Mouse (Mus musculus): ENCODE data around the gene Schip1. TPM values are rescaled to one million over a fixed set of nuclear protein-coding genes. Genes with fewer than 3 reads are reported as not detected.

The Schip1 gene
- polyA plus RNA-seq, 1 experiment from 2014 or later = 152 TPM

DNA sequence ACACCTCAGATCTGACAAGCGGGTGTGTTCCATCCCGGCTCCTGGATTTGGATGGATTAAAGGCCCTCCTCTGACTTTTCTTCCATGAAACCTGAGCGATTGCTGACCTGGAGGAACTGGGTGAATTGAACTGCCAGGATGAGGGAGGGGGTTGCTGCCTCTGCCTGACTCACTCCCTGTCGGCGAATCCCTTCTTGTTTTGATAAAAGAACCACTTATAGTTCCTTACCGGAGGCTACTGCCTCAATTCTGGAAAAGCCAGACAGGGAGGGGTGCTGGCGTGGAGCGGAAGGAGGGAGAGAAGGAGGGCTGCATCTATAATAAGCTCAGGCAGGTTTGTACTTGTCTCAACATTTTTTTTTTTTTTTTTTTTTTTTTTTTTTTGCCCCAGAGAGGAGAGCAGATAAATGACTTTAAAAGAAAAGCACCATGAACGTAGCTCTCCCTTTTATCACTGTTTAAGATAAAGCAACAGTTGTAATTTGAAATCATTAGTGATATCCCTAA is 431.2 kb downstream of the Schip1 start:
- no peaks in the 10 kb centered on the region for H3K9me3 ChIP-seq (ENCODE audit: control insufficient read depth, low read length)
- H3K4me1 ChIP-seq (ENCODE audit: control insufficient read depth, insufficient read depth, low read length) = peaks cover 12% of the 10 kb centered on the region; the same call in 1 of the 2 replicates
- WGBS = under 1% methylated on average over 9 of the region's 9 CpGs
- peak overlapping the region; percentile 66 for H3K4me3 ChIP-seq (replicated peaks; ENCODE audit: low read depth, low read length)
- peak overlapping the region; percentile 60; the same call in 1 of the 2 replicates for H3K9ac ChIP-seq (replicated peaks; ENCODE audit: low read length)
- H3K4me2 ChIP-seq (ENCODE audit: low read length) = peak overlapping the region; percentile 99
- H3K27ac ChIP-seq (replicated peaks; ENCODE audit: low read depth, low read length) = 0 out of 2 replicates have a peak overlapping the region, but pooled peaks have one; percentile 61
- ATAC-seq (ENCODE audit: low FRiP score, low TSS enrichment) (no peak; the same call in 1 of the 2 replicates), DNase-seq (peak; percentile 65)
- H3K36me3 ChIP-seq (ENCODE audit: control insufficient read depth, insufficient read depth, low read length) = no peaks in the 10 kb centered on the region
- peaks cover 11% of the 10 kb centered on the region; the same call in 1 of the 2 replicates for H3K27me3 ChIP-seq (ENCODE audit: control insufficient read depth, insufficient read depth, low read length)

DNA sequence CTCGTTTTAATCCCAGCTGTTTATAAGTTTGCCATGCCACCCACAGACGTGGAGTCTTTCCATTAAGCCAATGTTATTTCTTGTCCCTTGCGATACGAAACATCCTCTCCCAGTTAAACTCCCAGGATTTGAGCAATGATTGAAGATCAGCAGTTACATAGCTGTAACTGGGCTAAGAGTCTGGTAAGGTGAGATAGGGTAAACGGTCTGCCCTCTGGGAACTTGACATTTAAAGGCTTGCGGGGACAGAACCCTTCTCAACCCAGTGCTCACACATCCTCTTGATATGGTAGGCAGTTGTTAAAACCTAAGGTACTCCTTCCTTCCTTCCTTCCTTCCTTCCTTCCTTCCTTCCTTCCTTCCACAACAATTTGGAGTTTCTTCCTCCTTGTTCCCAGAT is 431.9 kb downstream of the Schip1 start:
- no peaks in the 10 kb centered on the region for H3K9me3 ChIP-seq (ENCODE audit: control insufficient read depth, low read length)
- 64% methylated on average over 6 of the region's 6 CpGs for WGBS
- no peak overlapping the region for H3K27ac ChIP-seq (replicated peaks; ENCODE audit: low read depth, low read length)
- no peak for DNase-seq
- peaks cover 12% of the 10 kb centered on the region; the same call in 1 of the 2 replicates for H3K4me1 ChIP-seq (ENCODE audit: control insufficient read depth, insufficient read depth, low read length)
- no peak for ATAC-seq (ENCODE audit: low FRiP score, low TSS enrichment)
- peak overlapping the region; percentile 99 for H3K4me2 ChIP-seq (ENCODE audit: low read length)
- H3K36me3 ChIP-seq (ENCODE audit: control insufficient read depth, insufficient read depth, low read length) = no peaks in the 10 kb centered on the region
- peaks cover 11% of the 10 kb centered on the region; the same call in 1 of the 2 replicates for H3K27me3 ChIP-seq (ENCODE audit: control insufficient read depth, insufficient read depth, low read length)
- no peak overlapping the region for H3K9ac ChIP-seq (replicated peaks; ENCODE audit: low read length)
- peak overlapping the region; percentile 66; the same call in 1 of the 2 replicates for H3K4me3 ChIP-seq (replicated peaks; ENCODE audit: low read depth, low read length)

DNA sequence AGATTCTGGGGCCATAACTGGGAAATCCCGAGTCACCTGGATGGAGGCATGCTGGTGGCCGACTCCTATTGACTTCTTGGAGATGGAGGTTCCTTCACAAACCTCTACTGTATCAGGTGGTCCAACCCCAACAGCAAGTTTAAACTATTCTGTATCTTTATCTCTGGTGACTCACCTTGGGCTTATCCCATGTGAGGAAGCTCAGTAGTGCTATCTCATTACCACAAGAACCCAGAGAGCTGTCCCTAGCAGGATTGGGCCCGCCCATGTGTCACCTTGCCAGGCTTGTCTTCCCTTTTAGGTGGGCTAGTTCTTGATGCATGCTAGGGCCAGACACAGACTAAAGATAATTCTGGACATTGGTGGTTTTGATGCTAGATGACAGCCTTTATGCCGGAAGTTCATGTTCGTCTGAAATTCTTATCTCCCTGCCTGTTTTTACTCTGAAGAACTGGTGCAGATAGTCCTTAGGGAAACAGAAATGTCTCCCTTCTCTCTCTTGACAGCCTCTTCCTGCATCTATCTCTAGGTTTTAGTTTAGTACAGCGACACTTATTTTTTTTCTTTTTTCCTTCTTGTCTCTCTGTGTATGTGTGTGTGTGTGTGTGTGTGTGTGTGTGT is 435.0 kb downstream of the Schip1 start:
- no peak overlapping the region for H3K4me3 ChIP-seq (replicated peaks; ENCODE audit: low read depth, low read length)
- DNase-seq = no peak
- H3K9me3 ChIP-seq (ENCODE audit: control insufficient read depth, low read length) = no peaks in the 10 kb centered on the region
- peaks cover 9% of the 10 kb centered on the region; the same call in 1 of the 2 replicates for H3K4me1 ChIP-seq (ENCODE audit: control insufficient read depth, insufficient read depth, low read length)
- H3K27ac ChIP-seq (replicated peaks; ENCODE audit: low read depth, low read length) = no peak overlapping the region
- H3K4me2 ChIP-seq (ENCODE audit: low read length) = no peak overlapping the region
- H3K27me3 ChIP-seq (ENCODE audit: control insufficient read depth, insufficient read depth, low read length) = no peaks in the 10 kb centered on the region
- ATAC-seq (ENCODE audit: low FRiP score, low TSS enrichment) = no peak
- 90% methylated on average over 6 of the region's 6 CpGs for WGBS
- no peaks in the 10 kb centered on the region for H3K36me3 ChIP-seq (ENCODE audit: control insufficient read depth, insufficient read depth, low read length)
- H3K9ac ChIP-seq (replicated peaks; ENCODE audit: low read length) = no peak overlapping the region

DNA sequence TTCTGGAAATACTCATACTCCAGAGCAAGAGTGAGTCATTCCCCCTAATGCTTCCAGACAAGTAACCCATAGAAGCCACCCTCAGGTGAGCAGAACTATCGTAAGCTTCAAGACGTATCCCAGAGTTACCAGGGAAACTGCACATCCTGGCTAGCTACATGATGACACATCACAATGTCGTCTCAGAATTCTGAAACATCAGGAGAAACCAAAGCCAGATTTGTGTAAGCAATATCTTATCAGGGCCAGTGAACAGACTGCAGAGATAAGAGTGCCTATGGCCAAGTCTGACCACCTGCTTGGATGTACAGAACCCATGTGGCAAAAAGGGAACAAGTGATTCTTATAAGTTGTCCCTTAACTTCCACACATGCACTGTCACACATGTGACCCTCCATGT is 440.2 kb downstream of the Schip1 start:
- Histone ChIP-seq H3K9ac (replicated peaks; ENCODE audit: low read length) (no peak overlapping the region), H3K27me3 (ENCODE audit: control insufficient read depth, insufficient read depth, low read length) (no peaks in the 10 kb centered on the region), H3K9me3 (ENCODE audit: control insufficient read depth, low read length) (no peaks in the 10 kb centered on the region), H3K27ac (replicated peaks; ENCODE audit: low read depth, low read length) (no peak overlapping the region), H3K4me3 (replicated peaks; ENCODE audit: low read depth, low read length) (no peak overlapping the region), H3K36me3 (ENCODE audit: control insufficient read depth, insufficient read depth, low read length) (no peaks in the 10 kb centered on the region), H3K4me2 (ENCODE audit: low read length) (no peak overlapping the region), H3K4me1 (ENCODE audit: control insufficient read depth, insufficient read depth, low read length) (no peaks in the 10 kb centered on the region)
- ATAC-seq (ENCODE audit: low FRiP score, low TSS enrichment) = no peak
- DNase-seq = no peak
- 91% methylated on average over 3 of the region's 3 CpGs for WGBS

DNA sequence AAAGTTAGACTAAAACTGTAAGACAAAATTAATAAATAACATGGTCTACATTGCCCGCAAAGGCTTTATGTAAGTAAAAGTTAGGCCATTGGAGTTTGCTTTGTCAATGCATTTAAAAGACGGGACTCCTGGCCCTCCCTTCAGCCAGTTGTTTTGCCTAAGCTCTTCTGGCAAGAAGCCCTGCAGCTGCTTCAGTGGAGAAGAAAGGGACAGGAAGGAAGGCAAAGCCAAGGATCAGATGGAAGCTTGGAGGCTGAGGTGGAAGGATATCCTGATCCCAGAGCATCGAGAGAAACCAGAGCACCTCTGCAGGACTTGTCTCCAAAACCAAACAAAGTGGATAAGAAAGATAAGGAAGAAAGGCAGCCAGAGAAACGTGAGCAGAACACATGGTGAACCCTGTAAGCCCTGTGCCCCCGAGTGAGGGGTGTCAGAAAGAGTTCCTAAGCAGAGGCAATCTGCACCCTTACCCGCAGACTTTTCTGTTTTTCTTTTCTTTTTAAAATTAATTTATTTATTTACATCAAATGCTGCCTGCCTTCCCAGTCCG is 442.2 kb downstream of the Schip1 start:
- Histone ChIP-seq H3K4me3 (replicated peaks; ENCODE audit: low read depth, low read length) (no peak overlapping the region), H3K9ac (replicated peaks; ENCODE audit: low read length) (no peak overlapping the region), H3K4me1 (ENCODE audit: control insufficient read depth, insufficient read depth, low read length) (no peaks in the 10 kb centered on the region), H3K27ac (replicated peaks; ENCODE audit: low read depth, low read length) (no peak overlapping the region), H3K27me3 (ENCODE audit: control insufficient read depth, insufficient read depth, low read length) (no peaks in the 10 kb centered on the region), H3K4me2 (ENCODE audit: low read length) (no peak overlapping the region), H3K36me3 (ENCODE audit: control insufficient read depth, insufficient read depth, low read length) (no peaks in the 10 kb centered on the region), H3K9me3 (ENCODE audit: control insufficient read depth, low read length) (no peaks in the 10 kb centered on the region)
- ATAC-seq (ENCODE audit: low FRiP score, low TSS enrichment) = no peak
- no peak for DNase-seq
- 70% methylated on average over 7 of the region's 7 CpGs for WGBS

DNA sequence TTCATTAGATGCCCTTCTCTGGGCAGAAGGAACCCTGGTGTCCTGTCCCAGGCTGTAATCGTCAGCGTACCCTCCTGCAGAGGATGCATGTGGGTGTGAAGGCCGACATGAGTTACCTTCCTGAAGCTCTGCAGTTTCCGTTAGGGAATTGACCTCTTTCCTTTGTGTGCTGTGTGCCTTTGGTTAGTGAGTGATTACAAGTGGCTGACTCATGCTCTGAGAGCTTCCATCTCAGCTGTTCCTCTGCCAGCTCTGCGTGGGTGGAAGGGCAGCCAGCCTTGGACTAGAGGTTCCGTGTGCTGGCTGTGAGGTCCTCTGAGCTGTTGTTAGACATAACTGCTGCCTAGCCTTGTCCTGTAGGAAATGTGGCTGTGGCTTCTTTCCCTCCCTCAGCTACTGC is 444.0 kb downstream of the Schip1 start:
- 80% methylated on average over 6 of the region's 6 CpGs for WGBS
- no peak overlapping the region for H3K9ac ChIP-seq (replicated peaks; ENCODE audit: low read length)
- no peak for DNase-seq

DNA sequence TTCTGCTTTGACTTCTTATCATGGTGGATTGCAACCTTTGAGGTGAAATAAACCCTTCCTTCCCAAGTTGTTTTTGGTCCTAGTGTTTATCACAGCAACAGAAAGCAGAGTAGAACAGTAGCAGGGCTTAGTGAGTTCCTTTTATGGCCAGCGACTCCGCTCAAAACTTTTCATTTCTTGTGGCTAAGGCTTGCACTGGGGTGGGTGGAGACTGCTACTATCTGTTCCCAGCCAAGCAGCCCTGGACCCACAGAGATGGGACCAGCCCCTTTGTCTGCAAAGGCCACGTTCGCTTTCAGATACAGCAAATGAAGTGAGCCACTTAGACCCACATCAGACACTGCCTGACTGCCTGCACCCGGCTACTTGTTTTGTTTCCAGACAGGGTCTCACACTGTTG is 446.3 kb downstream of the Schip1 start:
- no peak for ATAC-seq (ENCODE audit: low FRiP score, low TSS enrichment)
- 79% methylated on average over 5 of the region's 5 CpGs for WGBS

More for the DNA sequence above, 444.0 kb downstream of the Schip1 start:
- no peak for ATAC-seq (ENCODE audit: low FRiP score, low TSS enrichment)
- no peaks in the 10 kb centered on the region for H3K36me3 ChIP-seq (ENCODE audit: control insufficient read depth, insufficient read depth, low read length)
- H3K4me2 ChIP-seq (ENCODE audit: low read length) = no peak overlapping the region
- no peaks in the 10 kb centered on the region for H3K27me3 ChIP-seq (ENCODE audit: control insufficient read depth, insufficient read depth, low read length)
- no peak overlapping the region for H3K4me3 ChIP-seq (replicated peaks; ENCODE audit: low read depth, low read length)
- H3K4me1 ChIP-seq (ENCODE audit: control insufficient read depth, insufficient read depth, low read length) = peaks cover 2% of the 10 kb centered on the region; the same call in 1 of the 2 replicates
- H3K9me3 ChIP-seq (ENCODE audit: control insufficient read depth, low read length) = no peaks in the 10 kb centered on the region
- H3K27ac ChIP-seq (replicated peaks; ENCODE audit: low read depth, low read length) = no peak overlapping the region

DNA sequence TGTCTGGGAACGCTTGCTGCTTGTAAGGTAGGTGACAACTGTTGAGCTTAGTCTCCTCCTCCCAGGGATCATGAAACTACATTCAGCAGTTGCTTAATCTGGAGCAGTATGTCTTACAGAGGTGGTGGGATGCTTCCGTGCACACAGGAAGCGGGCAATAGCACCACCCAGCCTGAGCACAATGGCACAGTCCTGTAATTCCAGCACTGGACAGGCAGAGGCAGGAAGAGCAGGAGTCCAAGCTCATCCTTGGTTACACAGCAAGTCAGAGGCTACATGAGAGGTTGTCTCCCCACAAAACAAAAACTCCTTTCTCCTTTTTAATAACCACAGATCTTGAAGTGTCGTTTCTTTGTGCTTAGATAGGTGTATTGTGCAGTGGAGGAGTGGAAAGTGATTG is 447.1 kb downstream of the Schip1 start:
- Histone ChIP-seq H3K4me1 (ENCODE audit: control insufficient read depth, insufficient read depth, low read length) (peaks cover 3% of the 10 kb centered on the region; the same call in 1 of the 2 replicates), H3K27ac (replicated peaks; ENCODE audit: low read depth, low read length) (no peak overlapping the region), H3K9ac (replicated peaks; ENCODE audit: low read length) (no peak overlapping the region), H3K4me2 (ENCODE audit: low read length) (no peak overlapping the region), H3K9me3 (ENCODE audit: control insufficient read depth, low read length) (no peaks in the 10 kb centered on the region), H3K4me3 (replicated peaks; ENCODE audit: low read depth, low read length) (no peak overlapping the region), H3K36me3 (ENCODE audit: control insufficient read depth, insufficient read depth, low read length) (no peaks in the 10 kb centered on the region), H3K27me3 (ENCODE audit: control insufficient read depth, insufficient read depth, low read length) (no peaks in the 10 kb centered on the region)
- WGBS = 85% methylated on average over 4 of the region's 4 CpGs
- ATAC-seq (ENCODE audit: low FRiP score, low TSS enrichment) (no peak), DNase-seq (no peak)

More for the DNA sequence above, 446.3 kb downstream of the Schip1 start:
- Histone ChIP-seq H3K9me3 (ENCODE audit: control insufficient read depth, low read length) (no peaks in the 10 kb centered on the region), H3K9ac (replicated peaks; ENCODE audit: low read length) (no peak overlapping the region), H3K4me1 (ENCODE audit: control insufficient read depth, insufficient read depth, low read length) (peaks cover 3% of the 10 kb centered on the region; the same call in 1 of the 2 replicates), H3K36me3 (ENCODE audit: control insufficient read depth, insufficient read depth, low read length) (no peaks in the 10 kb centered on the region), H3K4me2 (ENCODE audit: low read length) (no peak overlapping the region), H3K27ac (replicated peaks; ENCODE audit: low read depth, low read length) (no peak overlapping the region), H3K27me3 (ENCODE audit: control insufficient read depth, insufficient read depth, low read length) (no peaks in the 10 kb centered on the region), H3K4me3 (replicated peaks; ENCODE audit: low read depth, low read length) (no peak overlapping the region)
- no peak for DNase-seq

DNA sequence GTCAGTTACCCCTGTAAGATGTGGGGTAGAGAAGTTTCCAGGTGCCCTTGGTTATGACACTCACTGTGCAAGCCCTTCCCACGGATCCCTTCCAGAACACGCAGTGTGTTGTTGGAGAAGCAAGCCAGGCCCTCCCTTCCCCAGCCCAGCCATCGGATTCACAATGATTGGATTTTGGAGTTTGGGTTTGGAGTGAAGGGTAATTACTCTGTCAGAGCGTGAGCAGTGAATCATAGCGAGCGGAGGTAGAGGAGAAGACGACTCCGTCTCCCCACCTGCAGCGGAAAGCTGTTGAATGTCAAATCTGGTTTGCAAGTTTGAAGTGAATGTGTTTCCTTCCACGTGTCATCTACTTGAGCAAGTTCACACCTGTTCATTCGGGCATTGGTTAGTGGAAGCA is 447.7 kb downstream of the Schip1 start:
- DNase-seq (no peak), ATAC-seq (ENCODE audit: low FRiP score, low TSS enrichment) (no peak)
- Histone ChIP-seq H3K27ac (replicated peaks; ENCODE audit: low read depth, low read length) (no peak overlapping the region), H3K9ac (replicated peaks; ENCODE audit: low read length) (no peak overlapping the region), H3K9me3 (ENCODE audit: control insufficient read depth, low read length) (no peaks in the 10 kb centered on the region), H3K27me3 (ENCODE audit: control insufficient read depth, insufficient read depth, low read length) (no peaks in the 10 kb centered on the region), H3K4me3 (replicated peaks; ENCODE audit: low read depth, low read length) (no peak overlapping the region), H3K36me3 (ENCODE audit: control insufficient read depth, insufficient read depth, low read length) (no peaks in the 10 kb centered on the region), H3K4me1 (ENCODE audit: control insufficient read depth, insufficient read depth, low read length) (peaks cover 3% of the 10 kb centered on the region; the same call in 1 of the 2 replicates), H3K4me2 (ENCODE audit: low read length) (no peak overlapping the region)
- 74% methylated on average over 11 of the region's 11 CpGs for WGBS
